Mouse (Mus musculus): ENCODE measurements at regions not wholly inside any gene's neighbourhood (a gene's known extent, or its start where the extent isn't known, plus 50 kb on each side); places are given as distances from the start of the nearest gene placed in this dataset.

GRCm38 (mm10) chr2:16982823-16983222 lies 626.7 kb downstream of the Plxdc2 start:
- TF ChIP-seq EP300 (IDR thresholded peaks at IDR 0.05; ENCODE audit: low read depth) (no peak), CTCF (IDR thresholded peaks at IDR 0.05; ENCODE audit: low read depth) (no peak)

Data from liver, postnatal 0 days (tissue).